Mouse (Mus musculus) Patski (cell line): ENCODE data around the gene Gm20388. TPM values are rescaled to one million over a fixed set of nuclear protein-coding genes. Genes with fewer than 3 reads are reported as not detected.
A peak's percentile ranks its signal among the peaks of the same experiment; 100 is the strongest.

Experiments used
- ATAC-seq: fragments of 100-300 bp; one replicate; pipeline ENCODE4 v1.8.0; 2021
- CTCF ChIA-PET: fragments of 350-600 bp; sonication (Branson Sonifier 250); formaldehyde crosslinking; loops from one replicate; lab custom pipeline; 2022; ENCODE audit warnings: inconsistent platforms; lab: Charles Lee
- POLR2A ChIA-PET: fragments of 350-600 bp; sonication (Branson Sonifier 250); formaldehyde crosslinking; loops from one replicate; lab custom pipeline; 2022; ENCODE audit warnings: antibody characterized with exemption, inconsistent platforms; lab: Charles Lee
- DNase-seq: peaks from one replicate; pipeline ENCODE4 v3.0.0-alpha.2; 2011; ENCODE audit warnings: low read depth, low spot score
- H3K27me3 ChIP-seq: fragments of 371-371 bp; one replicate; pipeline ENCODE4 v1.5.1; 2021
- CTCF ChIP-seq: fragments of 100-300 bp; IDR thresholded peaks from one replicate; pipeline ENCODE4 v1.5.1; 2021
- in situ Hi-C: fragments of 300-500 bp; cut with MboI; formaldehyde crosslinking; loops from 3 replicates; pipeline ENCODE4 v1.11.1; 2018; ENCODE audit warnings: low pct_unique_long_range_greater_than_20kb, mixed read lengths
- polyA plus RNA-seq: library from polyadenylated mRNA; unstranded; gene quantifications from one replicate; pipeline ENCODE4 v1.2.3, GENCODE M21; 2021

Gene Gm20388
- polyA plus RNA-seq, 1 experiment from 2014 or later: 86.7 TPM

DNA sequence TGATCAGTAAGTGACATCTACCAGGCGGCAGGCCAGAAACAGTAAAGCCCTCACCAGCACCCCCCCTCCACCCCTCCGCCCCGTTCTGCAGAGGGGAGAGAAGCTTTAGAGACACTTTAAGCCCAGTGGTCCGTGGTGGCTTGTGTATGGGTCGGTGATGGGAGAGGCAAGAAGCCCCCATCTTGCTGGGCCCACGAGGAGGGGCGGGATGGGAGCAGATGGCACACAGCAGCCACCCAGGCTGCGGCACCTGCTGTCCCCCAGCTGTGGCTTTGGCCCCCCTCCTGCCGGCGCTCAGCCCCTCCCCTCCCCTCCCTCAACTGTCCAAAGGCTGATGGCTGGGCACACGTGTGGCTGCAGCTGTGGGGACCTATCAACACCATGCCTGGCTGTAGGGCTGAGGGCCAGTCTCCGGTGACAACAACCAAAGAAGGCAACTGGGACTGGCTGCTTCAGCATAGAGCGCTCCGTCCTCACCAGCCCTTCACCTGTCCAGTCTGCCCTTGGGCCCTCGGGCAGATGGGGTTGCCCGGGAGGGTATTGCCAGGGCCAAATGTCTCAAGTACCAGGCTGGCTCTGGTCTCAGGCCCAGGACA, 2740.8 kb downstream of the Gm20388 start:
- TF ChIP-seq CTCF: no peak
- POLR2A ChIA-PET: interaction anchor here (0.6 kb wide), 1 partner anchor 21 kb away, joined by 3 read pairs; no protein-coding TSS in a partner anchor
- in situ Hi-C loops: no loop called here
- no peak for ATAC-seq
- H3K27me3 ChIP-seq: peaks cover under 1% of the 10 kb centered on the region
- CTCF ChIA-PET: no interaction called here
- no peak for DNase-seq

DNA sequence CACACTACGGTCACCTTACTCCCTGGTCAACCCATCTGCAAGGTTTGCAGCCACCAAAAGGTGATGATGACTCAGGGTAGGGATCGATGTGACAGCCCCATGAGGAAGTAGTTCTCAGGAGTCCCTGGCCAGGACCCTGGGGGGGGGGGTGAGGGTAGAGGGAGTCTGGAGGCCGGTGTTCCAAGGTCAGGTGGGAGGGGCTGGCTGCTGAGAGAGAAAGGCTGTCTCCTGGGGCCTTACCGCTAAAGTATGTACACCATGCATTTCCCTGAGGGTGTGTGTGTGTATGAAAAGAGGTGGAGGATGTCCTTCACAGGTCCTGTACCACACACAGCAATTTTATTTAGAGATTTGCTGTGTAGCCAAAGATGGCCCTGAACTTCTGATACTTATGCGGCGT, 2742.0 kb downstream of the Gm20388 start:
- ChIA-PET CTCF (no interaction called here), POLR2A (no interaction called here)
- no peak for ATAC-seq
- in situ Hi-C loops: no loop called here
- no peak for DNase-seq
- no peaks in the 10 kb centered on the region for H3K27me3 ChIP-seq
- TF ChIP-seq CTCF: no peak

DNA sequence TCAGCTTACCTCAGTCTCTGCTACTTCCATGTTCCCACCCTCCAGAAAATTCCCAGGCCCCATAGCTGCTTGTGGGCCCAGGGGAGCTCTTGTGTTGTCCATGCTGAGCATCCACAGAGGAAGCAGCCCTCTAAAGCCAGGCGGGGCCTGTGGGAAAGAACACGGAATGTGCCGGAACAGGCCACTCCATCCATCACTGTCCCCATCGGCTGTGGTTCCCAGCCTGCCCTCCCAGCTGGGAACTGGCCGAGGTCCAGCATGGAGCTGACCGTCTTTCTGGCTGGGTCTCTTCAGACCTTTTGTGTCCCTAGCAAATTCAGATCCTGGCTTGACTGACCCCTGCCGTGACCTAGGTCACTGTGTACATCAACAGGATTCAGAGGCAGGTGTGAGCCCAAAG, 2744.1 kb downstream of the Gm20388 start:
- in situ Hi-C loops: no loop called here
- H3K27me3 ChIP-seq: no peaks in the 10 kb centered on the region
- DNase-seq (no peak), ATAC-seq (no peak)
- POLR2A ChIA-PET: no interaction called here
- TF ChIP-seq CTCF: no peak
- CTCF ChIA-PET: no interaction called here

DNA sequence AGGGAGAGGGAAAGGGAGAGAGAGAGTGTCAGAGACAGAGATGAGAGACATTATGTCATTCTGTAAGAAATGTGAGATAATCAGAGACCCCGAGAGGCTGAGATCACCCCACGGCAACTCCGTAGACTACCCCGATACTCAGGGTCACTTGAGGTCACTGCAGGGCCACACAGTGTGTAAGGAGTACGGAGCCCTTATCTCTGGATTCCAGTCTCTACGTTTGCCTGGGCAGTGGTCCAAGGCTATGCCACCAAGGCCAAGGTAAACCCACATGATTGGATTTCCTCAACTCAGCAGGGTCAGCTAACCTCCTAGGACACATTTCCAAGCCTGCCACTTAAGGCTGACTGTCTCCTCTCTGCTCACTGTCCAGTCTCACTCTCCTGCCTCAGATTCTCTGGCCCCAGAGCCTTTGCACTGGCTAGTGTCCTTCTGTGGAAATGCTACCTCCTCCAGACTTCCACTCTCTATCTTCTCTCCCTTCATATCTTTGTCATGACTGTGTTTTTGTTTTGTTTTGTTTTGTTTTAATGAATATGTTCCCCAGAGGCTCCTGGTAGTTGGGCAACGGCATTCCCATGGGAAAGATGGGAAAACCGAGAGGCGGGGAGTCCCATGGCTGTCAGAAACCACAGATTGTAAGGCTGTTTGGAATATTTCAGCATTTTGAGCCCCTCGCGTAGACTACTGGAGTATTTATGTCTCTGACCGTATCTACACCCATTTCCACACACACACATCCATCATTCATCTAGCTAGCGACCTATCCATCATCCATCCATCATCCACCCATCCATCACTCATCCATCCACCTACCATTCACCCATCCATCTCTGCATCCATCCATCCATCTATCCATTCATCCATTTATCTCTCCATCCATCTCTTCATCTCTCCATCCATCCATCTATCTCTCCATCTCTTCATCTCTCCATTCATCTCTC, 2745.7 kb downstream of the Gm20388 start:
- CTCF ChIA-PET: no interaction called here
- ATAC-seq: no peak
- no peak for DNase-seq
- TF ChIP-seq CTCF: no peak
- H3K27me3 ChIP-seq: no peaks in the 10 kb centered on the region
- in situ Hi-C loops: no loop called here
- POLR2A ChIA-PET: no interaction called here

DNA sequence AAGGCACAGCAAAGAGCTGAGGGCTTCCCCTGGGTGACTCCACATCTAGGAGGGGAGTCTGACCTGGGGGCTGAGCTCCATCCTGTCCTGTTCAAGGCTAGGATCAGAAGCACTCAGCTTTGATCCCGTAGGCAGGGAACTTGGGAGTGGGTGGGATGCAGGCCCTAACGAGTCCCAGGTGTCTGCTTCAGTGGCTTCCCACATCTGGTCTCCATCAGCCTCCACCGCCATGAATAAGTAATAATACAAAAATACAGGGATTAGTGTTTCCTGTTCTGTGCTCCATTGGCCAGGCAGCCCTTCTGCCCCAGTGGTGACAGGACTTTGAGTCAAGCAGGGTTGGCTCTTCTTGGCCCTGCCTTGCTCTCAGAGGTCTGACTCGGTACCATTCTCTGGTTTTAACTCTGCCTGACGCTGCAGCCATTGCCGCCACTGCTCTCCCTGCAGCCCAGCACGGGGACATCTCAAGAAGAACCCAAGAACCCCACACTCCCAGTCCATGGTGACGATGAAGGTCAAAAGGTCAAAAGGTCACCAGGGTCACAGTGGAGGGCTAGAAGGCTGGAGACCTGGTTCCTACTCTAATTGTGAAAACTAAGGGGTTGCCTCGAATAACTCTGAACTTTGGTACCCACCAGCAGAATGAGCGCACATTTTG, 2747.6 kb downstream of the Gm20388 start:
- no peaks in the 10 kb centered on the region for H3K27me3 ChIP-seq
- in situ Hi-C loops: no loop called here
- ChIA-PET CTCF (interaction anchor here (1.0 to 1.9 kb wide), 2 partner anchors 10 to 13 kb away, joined by 3 to 7 read pairs; no protein-coding TSS in a partner anchor), POLR2A (no interaction called here)
- TF ChIP-seq CTCF: no peak
- ATAC-seq (no peak), DNase-seq (no peak)

DNA sequence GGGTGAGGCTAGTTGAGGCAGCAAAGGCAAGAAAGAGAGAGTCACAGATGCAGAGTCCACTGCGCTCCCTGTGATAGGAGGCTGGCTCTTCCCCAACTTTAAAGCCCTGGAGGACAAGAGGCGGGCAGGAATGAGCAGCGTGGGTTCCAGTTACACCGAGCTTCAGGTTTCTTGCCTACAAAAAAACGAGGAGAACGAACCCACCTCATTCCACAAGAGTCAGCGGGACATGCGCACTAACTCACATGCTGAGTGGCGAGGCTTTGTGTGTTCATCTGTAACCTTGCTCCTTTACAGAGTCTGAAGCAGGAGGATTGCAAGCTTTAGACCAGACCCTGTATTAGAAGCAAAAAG, 2748.1 kb downstream of the Gm20388 start:
- CTCF ChIA-PET: interaction anchor here (1.0 to 1.9 kb wide), 2 partner anchors 10 to 14 kb away, joined by 3 to 7 read pairs; no protein-coding TSS in a partner anchor
- in situ Hi-C loops: no loop called here
- no peak for TF ChIP-seq CTCF
- DNase-seq (no peak), ATAC-seq (no peak)
- POLR2A ChIA-PET: no interaction called here
- H3K27me3 ChIP-seq: no peaks in the 10 kb centered on the region

DNA sequence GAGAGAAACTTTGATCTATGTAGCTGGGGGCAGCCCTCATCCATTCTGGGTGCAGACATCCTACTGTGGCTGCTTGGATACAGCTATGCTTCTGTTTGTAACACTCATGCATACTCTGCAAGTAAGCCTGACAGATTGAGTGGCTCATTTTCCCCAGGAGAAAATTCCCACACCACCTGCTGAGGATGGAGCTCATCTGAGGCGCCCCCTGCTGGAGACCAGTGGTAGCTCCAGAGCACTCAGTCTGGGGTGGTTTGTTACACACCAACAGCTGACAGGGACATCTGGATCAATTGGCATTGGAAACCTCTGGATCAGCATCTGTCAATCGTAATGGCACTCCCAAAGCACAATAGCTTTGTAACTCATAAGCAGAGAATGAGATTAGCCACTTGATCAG, 2749.4 kb downstream of the Gm20388 start:
- in situ Hi-C loops: no loop called here
- no peak for TF ChIP-seq CTCF
- no peaks in the 10 kb centered on the region for H3K27me3 ChIP-seq
- DNase-seq (no peak), ATAC-seq (no peak)
- ChIA-PET POLR2A (no interaction called here), CTCF (interaction anchor here (1.9 kb wide), 1 partner anchor 11 kb away, joined by 7 read pairs; no protein-coding TSS in a partner anchor)

DNA sequence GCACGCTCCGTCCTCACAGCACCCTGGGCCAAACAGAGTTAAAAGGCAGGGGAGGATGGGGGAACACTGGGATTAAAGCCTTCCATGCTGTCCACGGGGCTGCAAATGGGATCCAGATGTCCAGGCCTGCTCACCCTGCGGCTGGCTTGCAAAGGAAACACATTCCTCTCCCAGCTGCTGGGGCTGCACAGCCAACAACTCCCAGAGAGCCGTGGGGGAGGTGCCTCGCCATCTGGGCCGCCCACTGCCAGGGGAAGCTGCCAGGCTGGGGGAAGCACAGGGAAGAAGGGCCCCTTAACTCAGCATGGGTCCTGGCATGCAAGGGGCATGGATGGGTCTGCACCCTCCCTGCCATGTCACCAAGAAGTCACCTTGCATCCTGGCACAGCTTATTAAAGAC, 2750.5 kb downstream of the Gm20388 start:
- no peak for TF ChIP-seq CTCF
- no peaks in the 10 kb centered on the region for H3K27me3 ChIP-seq
- DNase-seq (no peak), ATAC-seq (no peak)
- ChIA-PET CTCF (no interaction called here), POLR2A (no interaction called here)
- in situ Hi-C loops: no loop called here

DNA sequence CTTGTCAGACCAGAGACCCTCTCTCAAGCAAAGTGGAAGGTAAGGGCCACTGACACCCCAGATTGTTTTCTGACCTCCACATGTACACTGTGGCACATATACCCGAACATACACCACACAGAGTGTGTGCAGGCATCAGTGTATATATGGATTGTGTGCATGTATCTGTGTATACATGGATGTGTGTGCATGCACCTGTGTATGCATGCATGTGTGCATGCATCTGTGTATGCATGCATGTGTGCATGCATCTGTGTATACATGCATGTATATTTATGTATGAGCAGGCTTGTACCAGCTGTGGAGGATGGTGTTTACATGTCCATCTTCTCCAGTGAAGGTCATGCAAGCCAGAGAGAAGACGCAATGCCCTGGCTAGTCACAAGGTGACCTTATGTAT, 2751.3 kb downstream of the Gm20388 start:
- in situ Hi-C loops: no loop called here
- DNase-seq (no peak), ATAC-seq (no peak)
- no peaks in the 10 kb centered on the region for H3K27me3 ChIP-seq
- ChIA-PET CTCF (no interaction called here), POLR2A (no interaction called here)
- TF ChIP-seq CTCF: no peak

DNA sequence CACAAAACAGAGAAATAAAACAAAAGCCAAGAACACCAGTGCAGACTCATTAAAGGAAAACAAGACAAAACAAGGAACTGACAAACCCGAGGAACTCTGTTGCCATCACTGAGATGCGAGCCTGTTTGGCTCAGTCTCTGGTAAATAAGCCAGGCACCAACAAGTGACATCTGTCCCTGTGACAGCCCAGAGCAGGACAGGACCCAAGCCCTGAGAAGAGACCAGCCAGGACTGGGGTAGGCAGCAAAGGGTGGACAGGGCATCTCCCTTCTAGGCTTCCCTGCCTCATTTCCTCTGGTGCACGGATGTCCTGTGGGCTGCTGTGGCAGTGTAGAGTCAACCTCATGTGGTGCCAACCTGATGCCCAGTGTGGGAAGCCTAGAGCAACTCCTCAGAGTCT, 2752.5 kb downstream of the Gm20388 start:
- ChIA-PET POLR2A (no interaction called here), CTCF (no interaction called here)
- ATAC-seq (no peak), DNase-seq (no peak)
- H3K27me3 ChIP-seq: no peaks in the 10 kb centered on the region
- TF ChIP-seq CTCF: no peak
- in situ Hi-C loops: no loop called here

DNA sequence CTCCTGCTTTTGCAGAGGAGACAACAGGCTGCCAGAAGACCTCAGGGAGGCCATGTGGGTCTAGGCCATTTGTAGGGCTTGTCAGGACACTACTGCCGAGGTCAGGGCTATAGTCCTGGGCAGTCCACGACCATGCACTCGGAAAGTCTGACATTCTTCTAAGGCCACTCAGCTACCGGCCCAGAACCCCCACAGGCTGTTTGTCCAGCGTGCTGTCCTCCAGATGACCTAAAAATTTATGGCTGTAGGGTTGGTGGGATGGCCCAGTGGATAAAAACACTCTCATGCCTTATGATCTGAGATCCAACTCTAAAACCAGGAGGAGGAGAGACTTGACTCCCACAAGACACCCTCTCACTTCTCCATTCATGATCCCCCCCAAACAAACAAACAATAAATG, 2753.0 kb downstream of the Gm20388 start:
- in situ Hi-C loops: no loop called here
- DNase-seq (no peak), ATAC-seq (peak; percentile 20)
- CTCF ChIA-PET: no interaction called here
- no peak for TF ChIP-seq CTCF
- no peaks in the 10 kb centered on the region for H3K27me3 ChIP-seq
- POLR2A ChIA-PET: no interaction called here
